Mouse (Mus musculus): ENCODE data around the gene Sclt1. TPM values are rescaled to one million over a fixed set of nuclear protein-coding genes. Genes with fewer than 3 reads are reported as not detected.

Gene Sclt1
- polyA plus RNA-seq, 1 experiment from 2014 or later, result 19.6 TPM

DNA sequence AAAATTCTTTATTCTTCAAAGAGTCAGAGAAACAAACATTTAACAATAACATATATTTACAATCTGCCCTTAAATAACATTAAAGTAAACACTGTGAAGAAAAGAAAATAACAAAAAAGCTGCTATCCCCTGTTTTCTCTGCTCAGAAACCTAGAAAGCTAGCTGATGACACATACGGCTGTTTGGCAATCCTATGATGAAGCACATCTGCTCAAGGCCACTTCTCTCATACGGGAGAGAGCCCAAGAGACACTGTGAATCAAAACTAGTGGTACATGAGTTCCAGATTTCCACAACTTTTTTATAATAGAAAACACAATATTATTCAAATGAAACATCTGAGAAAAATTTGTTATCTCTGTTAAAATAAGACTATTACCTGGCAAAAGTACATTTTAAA, 55.9 kb downstream of the Sclt1 start:
- Histone ChIP-seq H3K9ac (ENCODE audit: low read length) (no peak overlapping the region), H3K9me3 (ENCODE audit: control insufficient read depth, low read length) (no peaks in the 10 kb centered on the region), H3K4me1 (replicated peaks; ENCODE audit: control insufficient read depth, insufficient read depth, low read length) (no peaks in the 10 kb centered on the region), H3K27ac (ENCODE audit: low read depth) (no peak overlapping the region), H3K4me2 (ENCODE audit: low read length) (no peak overlapping the region), H3K27me3 (replicated peaks; ENCODE audit: control insufficient read depth, insufficient read depth, low read length) (no peaks in the 10 kb centered on the region), H3K36me3 (ENCODE audit: control insufficient read depth, insufficient read depth, low read length) (no peaks in the 10 kb centered on the region), H3K4me3 (ENCODE audit: low read depth, low read length) (no peak overlapping the region)
- WGBS, result 51% methylated on average over 2 of the region's 2 CpGs
- DNase-seq (ENCODE audit: low spot score) (no peak), ATAC-seq (replicated peaks; ENCODE audit: low FRiP score, low TSS enrichment, low read depth) (no peak)

DNA sequence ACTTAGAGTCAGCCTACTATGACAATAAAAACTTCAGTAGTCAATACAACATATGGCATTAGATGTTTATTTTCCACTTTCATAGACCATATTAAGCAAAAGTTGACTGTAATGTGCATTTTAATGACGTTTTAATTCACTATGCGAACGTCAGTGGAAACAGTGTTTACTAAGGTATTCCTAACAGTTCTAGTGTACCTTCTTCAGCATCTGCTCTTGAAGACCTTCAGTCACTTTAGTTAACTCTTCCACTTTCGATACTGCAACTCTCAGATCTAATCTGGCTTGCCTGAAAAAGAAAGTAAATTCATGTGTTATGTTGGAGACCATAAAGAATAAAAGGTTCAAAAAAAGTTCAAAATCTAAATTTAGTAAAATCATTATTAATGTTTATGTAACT, 60.2 kb downstream of the Sclt1 start:
- Histone ChIP-seq H3K4me1 (replicated peaks; ENCODE audit: control insufficient read depth, insufficient read depth, low read length) (no peaks in the 10 kb centered on the region), H3K4me3 (ENCODE audit: low read depth, low read length) (no peak overlapping the region), H3K27me3 (replicated peaks; ENCODE audit: control insufficient read depth, insufficient read depth, low read length) (no peaks in the 10 kb centered on the region), H3K9ac (ENCODE audit: low read length) (no peak overlapping the region), H3K9me3 (ENCODE audit: control insufficient read depth, low read length) (no peaks in the 10 kb centered on the region), H3K27ac (ENCODE audit: low read depth) (no peak overlapping the region), H3K36me3 (ENCODE audit: control insufficient read depth, insufficient read depth, low read length) (no peaks in the 10 kb centered on the region), H3K4me2 (ENCODE audit: low read length) (no peak overlapping the region)
- ATAC-seq (replicated peaks; ENCODE audit: low FRiP score, low TSS enrichment, low read depth), result no peak
- 86% methylated on average over 4 of the region's 4 CpGs for WGBS
- DNase-seq (ENCODE audit: low spot score), result no peak

DNA sequence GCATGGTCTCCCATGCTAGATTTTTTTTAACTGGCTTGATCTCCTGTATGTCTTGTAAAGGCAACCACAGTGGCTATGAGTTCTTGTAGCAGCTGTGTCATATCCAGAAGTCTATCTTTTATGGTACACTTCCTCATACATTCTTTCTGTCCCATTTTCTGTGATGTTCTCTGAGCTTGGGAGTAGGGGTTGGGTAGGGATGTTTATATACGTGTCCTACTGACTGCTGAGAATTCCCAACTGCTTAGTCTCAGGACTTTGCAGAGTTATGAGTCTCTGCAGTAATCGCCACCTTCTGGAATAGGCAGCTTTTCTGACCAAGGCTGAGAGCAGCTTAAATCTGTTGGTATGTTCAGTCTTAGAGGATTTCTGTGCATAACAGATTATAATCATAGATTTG, 65.7 kb downstream of the Sclt1 start:
- ATAC-seq (replicated peaks; ENCODE audit: low FRiP score, low TSS enrichment, low read depth), result peak; percentile 58; the same call in 1 of the 2 replicates
- peaks cover 9% of the 10 kb centered on the region; the same call in 1 of the 2 replicates for H3K36me3 ChIP-seq (ENCODE audit: control insufficient read depth, insufficient read depth, low read length)
- H3K4me1 ChIP-seq (replicated peaks; ENCODE audit: control insufficient read depth, insufficient read depth, low read length), result no peaks in the 10 kb centered on the region
- H3K9me3 ChIP-seq (ENCODE audit: control insufficient read depth, low read length), result no peaks in the 10 kb centered on the region
- no peak overlapping the region for H3K4me2 ChIP-seq (ENCODE audit: low read length)
- 36% methylated on average over 2 of the region's 2 CpGs for WGBS
- H3K27ac ChIP-seq (ENCODE audit: low read depth), result no peak overlapping the region
- no peak overlapping the region for H3K4me3 ChIP-seq (ENCODE audit: low read depth, low read length)
- no peak overlapping the region for H3K9ac ChIP-seq (ENCODE audit: low read length)
- DNase-seq (ENCODE audit: low spot score), result no peak
- no peaks in the 10 kb centered on the region for H3K27me3 ChIP-seq (replicated peaks; ENCODE audit: control insufficient read depth, insufficient read depth, low read length)

DNA sequence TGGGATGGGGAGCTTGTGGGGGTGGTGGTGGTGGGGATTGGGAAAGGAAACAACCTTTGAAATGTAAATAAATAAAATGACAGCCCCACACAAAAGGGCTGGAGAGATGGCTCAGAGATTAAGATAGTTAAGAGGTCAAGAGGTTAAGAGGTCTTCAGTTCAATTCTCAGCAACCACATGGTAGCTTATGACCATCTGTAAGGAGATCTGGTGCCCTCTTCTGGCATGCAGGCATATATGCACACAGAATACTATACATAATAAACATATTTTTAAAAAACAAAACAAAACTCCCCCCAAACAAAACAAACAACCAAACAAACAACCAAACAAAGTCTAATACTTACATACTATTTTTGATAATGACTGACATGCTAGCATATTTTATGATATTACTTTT, 67.5 kb downstream of the Sclt1 start:
- no peak for DNase-seq (ENCODE audit: low spot score)
- Histone ChIP-seq H3K4me3 (ENCODE audit: low read depth, low read length) (no peak overlapping the region), H3K4me1 (replicated peaks; ENCODE audit: control insufficient read depth, insufficient read depth, low read length) (no peaks in the 10 kb centered on the region), H3K27ac (ENCODE audit: low read depth) (no peak overlapping the region), H3K9ac (ENCODE audit: low read length) (no peak overlapping the region), H3K27me3 (replicated peaks; ENCODE audit: control insufficient read depth, insufficient read depth, low read length) (no peaks in the 10 kb centered on the region), H3K36me3 (ENCODE audit: control insufficient read depth, insufficient read depth, low read length) (peaks cover 12% of the 10 kb centered on the region; the same call in 1 of the 2 replicates), H3K4me2 (ENCODE audit: low read length) (no peak overlapping the region), H3K9me3 (ENCODE audit: control insufficient read depth, low read length) (no peaks in the 10 kb centered on the region)
- no peak for ATAC-seq (replicated peaks; ENCODE audit: low FRiP score, low TSS enrichment, low read depth)

DNA sequence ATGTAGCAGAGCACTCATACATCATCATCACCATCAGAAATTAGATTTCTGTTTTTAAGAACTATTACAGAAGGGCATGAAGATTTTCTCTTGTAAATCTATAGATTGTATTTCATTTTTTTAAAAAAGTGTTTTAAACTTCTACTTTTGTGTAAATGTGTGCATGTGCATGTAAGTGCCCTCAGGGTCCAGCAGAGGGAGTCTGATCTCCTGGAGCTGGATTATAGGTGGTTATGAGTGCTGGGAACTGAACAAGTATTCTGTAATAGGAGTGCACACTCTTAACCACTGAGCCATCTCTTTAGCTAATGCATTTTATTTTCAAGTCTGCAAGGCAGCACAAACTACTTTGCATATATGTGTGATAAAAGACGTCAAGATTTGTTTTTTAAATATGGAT, 86.7 kb downstream of the Sclt1 start:
- Histone ChIP-seq H3K4me2 (ENCODE audit: low read length) (no peak overlapping the region), H3K36me3 (ENCODE audit: control insufficient read depth, insufficient read depth, low read length) (peaks cover 10% of the 10 kb centered on the region; the same call in 1 of the 2 replicates), H3K27me3 (replicated peaks; ENCODE audit: control insufficient read depth, insufficient read depth, low read length) (no peaks in the 10 kb centered on the region), H3K27ac (ENCODE audit: low read depth) (no peak overlapping the region), H3K9me3 (ENCODE audit: control insufficient read depth, low read length) (no peaks in the 10 kb centered on the region), H3K4me3 (ENCODE audit: low read depth, low read length) (no peak overlapping the region), H3K9ac (ENCODE audit: low read length) (no peak overlapping the region), H3K4me1 (replicated peaks; ENCODE audit: control insufficient read depth, insufficient read depth, low read length) (no peaks in the 10 kb centered on the region)
- no peak for DNase-seq (ENCODE audit: low spot score)
- ATAC-seq (replicated peaks; ENCODE audit: low FRiP score, low TSS enrichment, low read depth), result no peak
- 90% methylated on average over 1 of the region's 1 CpGs for WGBS

DNA sequence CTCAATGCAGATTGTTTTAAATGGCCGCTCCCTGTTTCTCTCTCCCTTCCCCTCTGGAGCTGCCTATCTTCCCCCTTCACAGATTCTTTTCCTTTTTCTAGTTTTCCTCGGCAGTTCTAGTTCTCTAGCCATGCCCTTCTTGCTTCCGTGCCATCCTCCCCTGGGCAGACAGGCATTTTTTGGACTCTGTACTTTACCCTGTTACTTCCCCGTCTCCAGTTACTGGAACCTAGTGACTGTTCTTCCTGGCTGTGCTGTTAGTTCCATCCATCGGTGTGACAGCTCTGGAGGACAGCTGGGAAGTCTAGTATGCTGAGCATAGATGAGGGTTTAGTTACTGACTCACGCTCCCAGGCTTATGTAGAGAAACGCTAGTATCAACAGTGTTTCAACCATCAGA, 121.3 kb downstream of the Sclt1 start:
- Histone ChIP-seq H3K4me1 (replicated peaks; ENCODE audit: control insufficient read depth, insufficient read depth, low read length) (no peaks in the 10 kb centered on the region), H3K4me3 (ENCODE audit: low read depth, low read length) (no peak overlapping the region), H3K9ac (ENCODE audit: low read length) (no peak overlapping the region), H3K27ac (ENCODE audit: low read depth) (no peak overlapping the region), H3K27me3 (replicated peaks; ENCODE audit: control insufficient read depth, insufficient read depth, low read length) (no peaks in the 10 kb centered on the region), H3K4me2 (ENCODE audit: low read length) (no peak overlapping the region), H3K9me3 (ENCODE audit: control insufficient read depth, low read length) (no peaks in the 10 kb centered on the region), H3K36me3 (ENCODE audit: control insufficient read depth, insufficient read depth, low read length) (no peaks in the 10 kb centered on the region; the same call in 1 of the 2 replicates)
- ATAC-seq (replicated peaks; ENCODE audit: low FRiP score, low TSS enrichment, low read depth) (no peak), DNase-seq (ENCODE audit: low spot score) (no peak)
- 83% methylated on average over 7 of the region's 7 CpGs for WGBS

DNA sequence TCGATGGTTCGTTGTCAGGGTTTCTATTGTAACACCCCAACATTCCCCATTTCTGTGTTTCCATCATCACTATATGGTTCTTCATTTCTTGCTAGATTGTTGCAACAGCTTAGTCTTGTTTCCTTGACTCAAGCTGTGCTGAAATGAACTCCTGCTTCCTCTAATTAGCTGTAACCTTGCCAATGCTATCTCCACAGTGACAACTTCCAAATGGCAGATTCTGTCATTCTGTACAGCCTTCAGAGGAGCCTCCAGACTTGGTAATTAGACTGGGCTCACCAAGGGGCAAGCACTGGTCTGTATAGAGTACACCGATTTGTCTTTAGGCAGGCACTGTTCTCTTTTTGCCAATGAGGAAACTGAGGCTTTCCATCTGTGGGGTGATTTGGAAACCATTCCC, 123.8 kb downstream of the Sclt1 start:
- Histone ChIP-seq H3K27ac (ENCODE audit: low read depth) (no peak overlapping the region), H3K4me1 (replicated peaks; ENCODE audit: control insufficient read depth, insufficient read depth, low read length) (no peaks in the 10 kb centered on the region), H3K4me3 (ENCODE audit: low read depth, low read length) (no peak overlapping the region), H3K9ac (ENCODE audit: low read length) (no peak overlapping the region), H3K4me2 (ENCODE audit: low read length) (no peak overlapping the region), H3K36me3 (ENCODE audit: control insufficient read depth, insufficient read depth, low read length) (peaks cover 14% of the 10 kb centered on the region), H3K9me3 (ENCODE audit: control insufficient read depth, low read length) (no peaks in the 10 kb centered on the region), H3K27me3 (replicated peaks; ENCODE audit: control insufficient read depth, insufficient read depth, low read length) (no peaks in the 10 kb centered on the region)
- DNase-seq (ENCODE audit: low spot score) (no peak), ATAC-seq (replicated peaks; ENCODE audit: low FRiP score, low TSS enrichment, low read depth) (no peak)
- WGBS, result 93% methylated on average over 3 of the region's 3 CpGs

DNA sequence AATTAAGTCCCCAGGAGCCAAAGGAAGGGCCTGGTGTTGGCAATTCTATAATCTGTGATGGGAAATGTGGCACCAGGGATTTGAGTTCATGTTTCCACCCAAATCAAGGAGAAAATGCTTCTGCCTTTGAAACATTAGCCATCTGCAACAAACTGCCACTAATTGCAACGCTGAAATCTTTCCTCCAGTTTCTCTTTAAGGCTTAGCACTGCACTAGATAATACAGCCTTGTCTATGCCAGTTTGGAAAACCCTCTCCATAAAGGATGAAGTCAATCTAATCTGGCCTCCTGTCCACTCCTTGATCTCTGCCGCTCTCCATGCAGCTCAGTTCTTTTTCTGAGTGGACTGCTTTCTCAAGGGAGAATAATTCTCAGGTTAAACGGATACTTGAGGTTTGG, 124.3 kb downstream of the Sclt1 start:
- no peak overlapping the region for H3K27ac ChIP-seq (ENCODE audit: low read depth)
- no peaks in the 10 kb centered on the region for H3K27me3 ChIP-seq (replicated peaks; ENCODE audit: control insufficient read depth, insufficient read depth, low read length)
- peaks cover 19% of the 10 kb centered on the region for H3K36me3 ChIP-seq (ENCODE audit: control insufficient read depth, insufficient read depth, low read length)
- 80% methylated on average over 3 of the region's 3 CpGs for WGBS
- no peak for DNase-seq (ENCODE audit: low spot score)
- H3K4me3 ChIP-seq (ENCODE audit: low read depth, low read length), result no peak overlapping the region
- H3K4me1 ChIP-seq (replicated peaks; ENCODE audit: control insufficient read depth, insufficient read depth, low read length), result no peaks in the 10 kb centered on the region
- no peaks in the 10 kb centered on the region for H3K9me3 ChIP-seq (ENCODE audit: control insufficient read depth, low read length)
- H3K9ac ChIP-seq (ENCODE audit: low read length), result no peak overlapping the region
- no peak for ATAC-seq (replicated peaks; ENCODE audit: low FRiP score, low TSS enrichment, low read depth)
- H3K4me2 ChIP-seq (ENCODE audit: low read length), result no peak overlapping the region

DNA sequence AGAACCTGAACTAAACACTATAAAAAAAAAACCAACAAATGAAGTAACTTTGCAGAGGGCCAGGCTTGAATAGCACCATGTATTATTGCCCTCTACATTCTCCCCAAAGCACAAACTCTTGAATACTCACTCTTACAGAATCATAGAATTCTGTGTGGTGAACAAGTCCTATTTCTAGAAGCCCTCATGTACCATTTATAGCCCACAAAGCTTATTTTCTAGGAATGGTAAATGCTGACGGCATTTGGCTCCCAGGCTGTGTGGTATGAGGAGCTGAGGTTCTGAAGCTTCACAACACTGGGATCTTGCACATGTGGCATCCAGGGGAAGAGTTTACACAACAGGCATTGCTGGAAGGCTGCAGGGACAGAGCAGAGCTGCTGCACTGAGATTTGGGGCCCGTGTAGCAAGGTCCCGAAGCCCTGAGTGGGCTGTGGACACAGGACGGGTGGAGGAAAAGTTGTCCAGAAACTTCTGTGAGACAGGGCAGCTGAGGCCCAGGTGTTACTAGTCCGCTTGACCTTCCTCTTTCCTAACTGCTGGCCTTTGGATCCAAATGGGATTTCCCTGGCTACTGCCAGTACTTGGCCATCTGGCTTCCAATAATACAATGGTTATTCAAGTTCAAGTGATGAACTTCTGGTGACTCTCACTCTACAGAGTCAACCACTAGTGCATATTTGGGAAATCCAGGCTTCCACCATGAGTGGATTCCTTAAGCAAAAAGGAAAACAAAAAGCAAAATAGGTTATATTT, 127.9 kb downstream of the Sclt1 start:
- Histone ChIP-seq H3K4me1 (replicated peaks; ENCODE audit: control insufficient read depth, insufficient read depth, low read length) (no peaks in the 10 kb centered on the region), H3K4me3 (ENCODE audit: low read depth, low read length) (no peak overlapping the region), H3K9ac (ENCODE audit: low read length) (no peak overlapping the region), H3K4me2 (ENCODE audit: low read length) (no peak overlapping the region), H3K9me3 (ENCODE audit: control insufficient read depth, low read length) (no peaks in the 10 kb centered on the region), H3K27ac (ENCODE audit: low read depth) (no peak overlapping the region), H3K36me3 (ENCODE audit: control insufficient read depth, insufficient read depth, low read length) (peaks cover 53% of the 10 kb centered on the region), H3K27me3 (replicated peaks; ENCODE audit: control insufficient read depth, insufficient read depth, low read length) (no peaks in the 10 kb centered on the region)
- DNase-seq (ENCODE audit: low spot score) (no peak), ATAC-seq (replicated peaks; ENCODE audit: low FRiP score, low TSS enrichment, low read depth) (no peak)
- WGBS, result 91% methylated on average over 5 of the region's 5 CpGs

Measured in intestine, embryonic 14.5 days (tissue).